Mouse (Mus musculus) liver, adult (tissue): ENCODE data around the gene Irf2bp2.

Experiments
- GATA4 ChIP-seq: IDR thresholded peaks from 2 replicates; pipeline ENCODE4 v1.6.1; 2014; ENCODE audit warnings: mild to moderate bottlenecking, low read length; ENCODE audit not compliant: insufficient replicate concordance

Irf2bp2 gene

DNA sequence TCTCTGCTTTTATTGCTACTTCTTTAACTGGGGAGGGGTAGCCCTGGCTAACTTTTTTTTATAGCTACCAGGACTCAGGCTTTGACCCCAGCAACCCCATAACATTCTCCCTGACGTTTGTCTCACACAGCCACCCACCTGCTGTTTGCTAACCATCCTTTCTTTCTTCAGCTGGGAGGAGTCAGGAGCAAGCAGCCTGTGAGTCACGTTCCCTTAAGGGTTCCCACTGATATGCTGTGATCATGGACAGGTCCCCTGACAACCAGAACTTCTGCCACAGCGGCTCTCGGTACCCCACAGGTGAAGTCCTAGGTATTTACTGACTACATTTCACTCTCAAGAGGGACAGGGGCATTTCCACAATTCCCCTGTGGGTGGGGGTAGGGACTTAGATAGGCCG is 19.4 kb upstream of the Irf2bp2 start:
- no peak for TF ChIP-seq GATA4

DNA sequence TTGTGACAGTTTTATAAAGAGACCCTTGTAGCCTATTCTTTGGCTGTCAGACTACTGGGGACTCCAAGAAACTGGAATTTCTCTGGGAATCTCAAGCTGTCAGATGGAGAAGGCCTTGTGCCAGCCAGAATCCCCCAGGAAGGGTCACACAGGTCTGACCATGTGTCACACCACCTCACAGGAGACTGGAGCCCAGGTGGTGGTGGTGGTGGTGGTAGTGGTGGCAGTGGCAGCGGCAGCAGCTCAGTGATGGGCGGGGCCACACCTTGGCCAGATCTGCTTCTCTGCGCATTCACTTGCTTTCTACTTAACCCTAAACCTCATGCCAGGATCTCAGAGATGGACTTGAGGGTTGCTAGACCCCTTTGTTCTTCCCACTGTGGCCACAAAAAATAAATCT is 19.0 kb upstream of the Irf2bp2 start:
- TF ChIP-seq GATA4: no peak

DNA sequence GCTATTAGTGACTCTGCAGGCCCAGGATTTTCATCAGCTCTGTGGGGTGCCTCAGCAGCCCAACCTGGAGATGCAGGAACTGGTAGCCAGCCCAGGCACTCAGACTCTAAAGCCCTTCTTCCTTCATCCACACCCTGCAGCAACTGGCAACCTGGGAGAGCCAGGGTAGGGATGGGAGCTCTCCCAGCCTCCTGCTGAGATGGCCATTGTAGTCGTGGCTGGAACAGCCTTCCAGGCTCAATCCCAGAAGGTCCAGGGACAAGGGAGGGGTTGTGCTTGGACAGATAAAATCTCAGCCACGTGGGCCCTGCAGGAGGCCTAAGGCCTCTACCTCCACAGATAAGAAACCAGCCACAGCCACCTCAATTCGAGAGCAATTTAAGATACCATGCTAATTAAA is 16.9 kb upstream of the Irf2bp2 start:
- no peak for TF ChIP-seq GATA4

- peak; percentile 95; the same call in 1 of the 2 replicates for TF ChIP-seq GATA4
Measured at GRCm38 (mm10) chr8:126609556-126610263, 15.9 kb upstream of the Irf2bp2 start.

DNA sequence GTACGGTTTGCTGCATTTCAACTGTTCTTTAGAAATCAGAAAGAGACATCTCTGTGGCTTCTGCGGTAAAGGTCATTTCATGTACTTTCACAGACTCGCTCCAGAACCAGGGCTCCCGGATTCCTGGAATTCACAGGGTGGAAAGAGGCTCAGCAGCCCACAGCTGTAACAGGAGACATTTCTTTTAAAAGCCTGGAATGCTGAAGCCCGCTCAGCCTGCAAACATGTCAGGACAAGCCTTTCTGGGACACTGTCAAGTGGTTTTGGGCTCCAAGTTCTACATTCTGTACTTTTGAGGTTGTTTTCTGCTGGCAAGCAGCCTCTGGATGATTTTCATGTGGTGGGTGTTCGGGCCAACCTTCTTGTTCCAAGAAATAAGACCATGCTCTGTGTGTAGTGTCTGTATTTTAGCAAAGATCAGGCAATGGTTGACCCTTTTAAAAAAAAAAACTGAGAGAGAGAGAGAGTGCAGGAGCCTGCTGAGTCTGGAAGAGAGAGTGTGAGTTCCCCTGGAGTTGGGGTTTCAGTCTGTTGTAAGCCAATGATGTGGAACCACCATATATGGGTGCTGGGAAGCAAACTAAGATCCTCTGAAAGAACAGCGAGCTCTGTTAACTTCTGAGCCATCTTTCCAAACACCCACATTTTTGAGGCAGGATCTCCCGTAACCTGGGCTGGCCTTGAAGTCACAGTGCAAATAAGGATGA is 9.6 kb upstream of the Irf2bp2 start:
- no peak for TF ChIP-seq GATA4

- TF ChIP-seq GATA4: no peak
Measured at GRCm38 (mm10) chr8:126602641-126603040, 8.9 kb upstream of the Irf2bp2 start.

DNA sequence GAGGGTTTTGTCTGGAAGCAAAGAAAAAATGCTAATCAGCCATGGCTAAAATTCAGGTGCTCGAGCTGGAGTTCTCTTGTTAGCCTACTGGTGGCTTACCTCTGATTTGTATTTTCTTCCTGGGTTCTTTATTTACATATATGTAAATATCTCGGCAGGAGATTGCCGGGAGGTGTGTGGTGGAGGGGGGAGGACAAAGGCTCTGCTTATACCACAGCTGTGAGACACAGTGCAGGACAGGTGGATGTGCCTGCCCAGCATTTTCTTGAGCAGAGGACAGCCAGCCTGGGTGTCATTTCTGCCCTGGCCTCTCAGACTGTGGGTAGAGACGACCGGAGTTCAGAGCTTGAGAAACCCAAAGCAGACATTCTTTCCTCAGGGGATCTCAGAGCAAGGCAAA is 7.5 kb upstream of the Irf2bp2 start:
- no peak for TF ChIP-seq GATA4

DNA sequence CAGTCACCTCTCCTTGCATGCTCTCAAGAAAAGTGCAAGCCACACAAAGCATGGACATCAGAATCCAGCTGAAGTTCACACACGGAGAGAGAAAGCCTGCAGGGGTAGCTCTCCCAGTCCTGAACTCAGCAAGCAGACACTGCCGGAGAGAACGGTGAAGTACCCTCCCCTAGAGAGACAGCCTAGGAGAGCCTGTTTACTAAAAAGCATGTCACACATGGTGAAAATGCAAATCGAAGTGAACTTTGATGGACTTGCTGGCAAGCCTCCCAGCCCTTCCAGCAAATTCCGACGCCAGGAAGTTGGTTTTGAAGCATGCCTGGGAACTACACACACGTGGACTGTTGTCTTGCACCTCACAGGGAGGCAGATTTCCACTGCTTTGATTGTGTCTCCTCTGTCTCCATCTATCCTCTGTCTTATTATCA is 7.0 kb upstream of the Irf2bp2 start:
- no peak for TF ChIP-seq GATA4

DNA sequence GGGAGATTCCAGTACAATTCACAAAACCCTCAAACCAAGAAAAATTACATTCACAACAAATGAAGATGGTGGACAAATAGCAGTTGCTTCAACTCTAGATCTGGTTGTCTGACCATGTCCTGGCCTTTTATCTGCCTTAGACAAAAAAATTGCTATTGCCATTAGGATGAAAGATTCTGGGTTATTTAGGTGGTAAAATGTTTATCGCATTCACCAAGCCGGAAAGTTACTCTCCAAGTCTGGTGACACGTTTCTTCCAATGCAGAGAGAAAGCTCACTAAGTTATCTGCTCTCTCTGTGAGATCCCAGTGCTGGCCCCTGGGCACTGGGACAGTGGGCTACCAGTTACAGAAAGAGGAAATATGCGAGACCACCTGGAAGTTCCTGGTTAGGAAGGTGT is 5.5 kb upstream of the Irf2bp2 start:
- no peak for TF ChIP-seq GATA4

GRCm38 (mm10) chr8:126598218-126598617 is 4.4 kb upstream of the Irf2bp2 start:
- peak; percentile 49; the same call in 1 of the 2 replicates for TF ChIP-seq GATA4

DNA sequence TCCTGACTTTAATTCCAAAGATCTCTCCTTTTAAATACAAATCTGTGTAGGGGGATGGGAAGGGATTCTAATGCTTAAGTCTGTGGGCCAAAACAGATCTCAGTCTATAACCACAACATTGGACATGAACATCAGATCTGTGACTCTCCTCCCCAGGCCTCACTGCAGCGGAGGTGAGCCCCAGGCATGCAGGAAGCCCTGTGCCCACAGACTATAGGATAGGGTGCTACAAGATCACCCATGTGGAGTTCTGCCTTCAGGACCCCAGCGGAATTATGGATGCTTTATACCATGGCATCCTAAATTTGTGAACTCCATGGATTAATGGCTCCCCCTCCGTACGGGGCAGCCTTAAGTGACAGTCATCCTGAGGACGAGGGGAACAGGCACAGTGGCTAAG is 2.9 kb upstream of the Irf2bp2 start:
- TF ChIP-seq GATA4: no peak

GRCm38 (mm10) chr8:126596097-126596634 is 2.4 kb upstream of the Irf2bp2 start:
- TF ChIP-seq GATA4: no peak

DNA sequence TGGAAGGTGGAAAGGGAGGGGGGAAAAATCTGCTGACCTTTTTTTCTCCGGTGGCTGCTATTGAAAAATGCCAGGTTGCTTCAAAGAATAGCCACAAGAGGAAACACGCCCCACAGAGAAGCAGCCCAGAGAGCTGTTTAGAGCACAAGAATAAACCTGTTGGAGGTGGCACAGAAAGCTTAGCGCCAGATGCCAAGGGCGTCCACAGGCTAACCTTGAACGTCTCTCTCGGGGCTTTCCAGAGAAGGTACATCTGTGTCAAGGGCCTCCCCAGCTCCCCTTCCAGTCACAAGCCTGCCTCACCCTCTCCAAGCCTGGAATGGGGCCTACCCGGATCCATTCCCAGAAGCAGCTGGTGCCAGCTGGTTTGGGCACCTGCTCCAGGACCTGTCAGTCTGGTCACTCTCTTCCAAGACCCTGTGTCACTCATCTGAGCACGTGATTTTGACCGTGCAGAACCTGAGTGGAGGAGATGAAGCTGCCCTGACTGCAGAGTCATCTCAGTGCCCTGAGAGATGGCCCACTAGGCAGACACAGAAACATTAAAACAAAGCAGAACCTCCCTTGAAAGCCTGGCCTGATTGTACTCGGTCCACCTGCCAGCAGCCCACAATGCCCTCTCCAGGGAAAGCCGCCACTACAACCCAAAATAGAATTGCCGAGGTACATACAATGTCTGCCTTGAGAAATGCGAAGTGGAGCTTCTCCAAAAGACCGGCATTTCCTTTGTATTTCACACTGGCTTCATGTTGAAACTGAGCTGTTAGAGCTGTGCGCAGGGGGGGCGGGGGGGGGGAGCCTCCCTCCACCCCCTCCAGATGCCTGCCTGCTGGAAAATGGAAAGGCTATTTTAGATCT is 1.6 kb upstream of the Irf2bp2 start:
- TF ChIP-seq GATA4: no peak

GRCm38 (mm10) chr8:126594481-126595000 is 755 bp upstream of the Irf2bp2 start:
- peak; percentile 12; the same call in 1 of the 2 replicates for TF ChIP-seq GATA4
